Mouse (Mus musculus) embryonic fibroblast, embryonic 13.5 days (primary cell): ENCODE measurements around the gene Wnt16.

Experiments used
- CTCF ChIP-seq: IDR thresholded peaks from 2 replicates; pipeline ENCODE4 v1.5.1; 2011; ENCODE audit warnings: mild to moderate bottlenecking, control low read depth, low read length, moderate library complexity, borderline replicate concordance; ENCODE audit not compliant: insufficient read depth
- POLR2A ChIP-seq: IDR thresholded peaks from 2 replicates; pipeline ENCODE4 v1.6.1; 2011; ENCODE audit warnings: low read depth, mild to moderate bottlenecking, control low read depth, low read length, moderate library complexity

GRCm38 (mm10) chr6:22298059-22298458, 10.0 kb downstream of the Wnt16 start:
- no peak for TF ChIP-seq CTCF
- TF ChIP-seq POLR2A = no peak
